Mouse (Mus musculus) testis, postnatal 14 days (tissue): Measurements from ENCODE around the gene Celf2.
"Not testable (repeated sequence)": the region's sequence is repeated elsewhere in the genome, so short reads cannot be mapped to it uniquely, and the experiment has no call there.

Source experiments
- DNase-seq: peaks from one replicate; pipeline ENCODE4 v3.0.0; 2021; ENCODE audit warnings: low spot score

The Celf2 gene

DNA sequence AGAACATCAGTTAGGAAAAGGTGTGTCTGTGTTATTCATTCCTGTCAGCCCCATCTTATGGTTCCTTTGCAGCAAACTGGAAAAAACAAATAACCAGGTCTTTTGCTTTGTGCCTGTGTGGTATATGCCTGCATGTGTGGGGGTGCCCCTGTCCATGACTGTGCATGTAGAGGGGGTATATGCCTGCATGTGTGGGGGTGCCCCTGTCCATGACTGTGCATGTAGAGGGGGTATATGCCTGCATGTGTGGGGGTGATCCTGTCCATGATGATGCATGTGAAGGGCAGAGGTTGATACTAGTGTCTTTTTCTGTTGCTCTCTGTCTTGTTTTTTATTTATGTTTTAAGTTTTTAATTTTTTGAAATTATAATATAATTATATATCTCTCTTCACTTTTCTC lies 246.7 kb downstream of the Celf2 start:
- DNase-seq = not testable (repeated sequence)

DNA sequence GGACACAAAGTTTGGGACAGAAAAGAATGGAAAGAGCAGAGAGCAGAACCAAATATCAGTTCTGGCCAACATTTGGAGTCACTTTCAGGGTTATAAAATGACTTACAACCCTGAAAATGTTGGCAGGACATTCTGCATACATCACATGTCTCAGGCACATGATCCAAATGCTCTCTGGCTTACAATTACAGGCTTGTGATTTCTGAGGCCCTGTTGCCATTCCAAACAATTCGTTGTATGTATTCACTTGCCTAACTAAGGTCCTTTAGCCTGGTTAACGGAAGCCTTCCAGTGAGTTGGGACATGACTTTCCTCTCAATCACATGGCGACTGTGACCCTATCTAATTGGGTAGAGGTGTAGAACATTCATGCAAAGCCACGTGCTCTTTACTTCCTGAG lies 249.2 kb downstream of the Celf2 start:
- DNase-seq = no peak

DNA sequence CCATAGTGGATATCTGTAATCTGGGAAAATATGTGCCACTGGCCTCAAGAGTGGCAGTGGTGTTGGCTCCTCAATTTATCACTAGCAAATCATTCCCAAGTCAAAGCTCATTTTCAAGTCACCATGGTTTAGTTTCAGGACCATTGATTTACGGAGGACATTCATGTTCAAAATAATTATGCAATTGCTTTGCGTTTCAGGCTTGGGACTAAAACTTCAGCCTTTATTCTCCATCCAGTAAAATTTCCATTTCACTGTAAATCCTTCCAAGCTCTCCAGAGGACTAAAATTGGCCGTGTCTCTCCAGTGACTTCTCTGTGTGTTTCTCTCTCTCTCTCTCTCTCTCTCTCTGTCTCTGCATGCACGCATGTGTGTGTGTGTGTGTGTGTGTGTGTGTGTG lies 249.7 kb downstream of the Celf2 start:
- no peak for DNase-seq

- DNase-seq = no peak
These were observed 253.3 kb downstream of the Celf2 start for GRCm38 (mm10) chr2:7256023-7256422.

DNA sequence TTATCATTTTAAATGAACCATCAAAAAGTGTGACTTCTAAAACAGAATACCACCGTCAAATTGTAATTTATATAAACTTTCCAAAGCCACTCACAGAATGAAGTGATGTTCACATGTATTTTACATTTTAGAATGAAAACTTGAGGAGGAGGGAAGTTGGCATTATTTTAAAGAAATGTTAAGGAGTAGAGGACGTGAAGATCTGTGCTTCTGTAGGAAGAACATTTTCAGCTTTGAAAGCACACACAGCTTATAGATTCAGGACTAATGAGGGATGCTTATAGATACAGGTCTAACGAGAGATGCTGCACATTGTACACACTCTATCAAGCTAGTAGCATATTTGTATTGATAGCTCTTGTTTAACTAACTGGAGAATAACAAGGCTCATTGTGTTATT lies 254.0 kb downstream of the Celf2 start:
- no peak for DNase-seq

DNA sequence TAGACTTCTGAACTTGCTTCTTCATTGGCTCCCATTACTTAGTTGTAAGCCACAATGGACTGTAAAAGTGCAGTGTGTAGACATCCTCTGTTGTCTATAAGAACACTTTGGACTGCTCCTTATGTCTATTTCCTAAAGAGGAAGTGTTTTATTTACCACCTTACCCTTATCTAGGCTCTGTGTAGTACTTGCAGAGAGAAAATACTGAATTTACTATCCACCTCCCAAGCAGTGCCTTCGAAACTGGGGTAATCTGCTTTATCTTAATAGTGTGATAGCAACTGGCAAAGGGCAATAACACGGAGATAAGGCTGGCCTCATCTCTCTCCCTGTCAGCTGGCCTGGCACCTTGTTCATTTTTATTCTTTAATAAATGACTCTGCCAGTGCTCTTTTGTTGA lies 259.0 kb downstream of the Celf2 start:
- no peak for DNase-seq

DNA sequence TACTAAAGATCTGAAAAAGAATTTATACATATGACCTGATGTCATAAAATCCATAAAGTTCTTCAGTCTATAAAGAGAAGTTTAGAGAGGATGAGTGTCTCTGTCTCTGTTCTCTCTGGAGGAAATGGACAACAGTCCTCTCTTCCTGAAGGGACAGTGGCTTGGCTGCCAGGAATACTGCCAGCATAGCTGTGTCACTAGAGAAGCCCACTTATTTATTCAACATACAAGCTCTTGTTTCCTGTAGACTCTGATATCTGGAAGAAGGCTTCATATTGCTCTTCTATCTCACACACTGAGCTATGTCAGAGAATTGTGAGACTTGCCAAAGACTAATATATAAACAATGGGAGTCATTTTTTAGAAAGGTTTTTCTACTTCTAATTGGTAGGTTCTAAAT lies 260.4 kb downstream of the Celf2 start:
- no peak for DNase-seq

DNA sequence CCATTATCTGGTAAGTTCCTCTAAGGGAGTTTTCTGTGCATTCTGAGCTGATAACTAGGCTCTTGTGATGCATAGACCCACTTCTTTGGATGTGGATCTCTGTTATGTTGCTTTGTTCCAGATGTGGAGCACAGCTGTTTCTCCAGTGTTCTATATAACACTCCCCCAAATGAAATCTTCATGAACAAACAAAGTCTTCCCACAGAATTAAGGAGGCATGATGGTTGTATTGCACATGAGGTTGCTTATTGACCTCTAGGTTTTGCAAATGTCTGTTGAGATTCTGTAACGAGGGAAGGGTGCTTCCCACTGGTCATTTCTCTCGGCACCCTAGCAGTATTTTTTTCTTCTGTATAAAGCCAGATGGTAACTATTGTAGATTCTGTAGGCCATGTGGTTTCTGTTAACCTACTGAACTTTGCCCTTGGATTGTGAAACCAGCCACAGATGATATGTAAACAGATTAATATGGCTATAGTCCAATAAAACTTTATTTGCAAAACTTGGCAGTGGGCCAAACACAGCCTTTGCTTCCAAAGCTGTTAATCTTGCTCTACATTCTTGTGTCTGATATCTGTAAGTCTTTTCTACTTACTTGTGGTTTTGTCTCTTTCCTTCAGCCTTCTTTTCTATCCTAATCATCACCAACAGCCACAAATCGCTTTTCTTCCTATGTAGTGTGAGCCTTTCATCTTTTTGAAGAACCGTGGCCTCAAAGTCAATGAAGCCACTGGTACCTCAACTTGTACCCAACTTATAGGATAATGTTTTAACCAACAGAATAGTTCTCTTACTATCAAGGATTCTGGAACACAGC lies 263.2 kb downstream of the Celf2 start:
- no peak for DNase-seq

DNA sequence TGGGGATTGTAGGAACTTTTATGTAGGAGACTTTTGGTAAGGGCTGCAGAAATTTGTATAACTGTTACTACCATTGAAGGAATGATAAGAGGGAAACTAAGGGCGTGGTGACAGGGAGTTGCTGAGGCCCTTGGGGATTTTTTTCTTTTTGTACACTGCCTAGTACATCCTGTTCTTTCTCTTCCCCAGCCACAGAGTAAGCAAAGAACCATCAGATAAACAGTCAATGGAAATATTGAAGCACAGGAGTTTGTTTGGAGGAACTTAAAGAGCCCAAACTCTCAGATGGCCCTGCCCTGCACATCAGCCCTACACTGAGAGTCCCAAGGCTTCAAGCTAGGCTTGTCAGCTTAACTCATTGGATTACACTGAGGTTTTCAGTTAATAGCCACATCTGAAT lies 267.2 kb downstream of the Celf2 start:
- DNase-seq = peak; percentile 16

DNA sequence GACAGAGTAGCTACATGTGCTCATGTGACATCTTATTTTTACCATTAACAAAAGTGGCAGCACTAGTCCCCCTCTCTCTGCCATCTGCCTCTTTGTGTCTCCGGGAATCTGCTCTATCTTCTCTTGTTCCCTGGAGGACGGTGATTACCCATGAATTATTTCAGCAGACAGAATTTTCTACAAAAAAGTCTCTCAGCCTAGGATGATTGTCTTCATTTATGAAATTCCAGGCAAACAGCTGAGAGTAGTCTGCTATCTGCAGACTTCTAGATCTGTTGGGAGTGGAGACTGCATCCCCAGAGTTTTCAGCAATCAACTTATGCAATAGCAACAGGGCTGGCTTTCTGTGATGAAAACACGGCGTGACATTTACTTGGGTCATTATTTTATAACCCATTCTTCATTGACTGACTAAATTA lies 267.8 kb downstream of the Celf2 start:
- DNase-seq = no peak

DNA sequence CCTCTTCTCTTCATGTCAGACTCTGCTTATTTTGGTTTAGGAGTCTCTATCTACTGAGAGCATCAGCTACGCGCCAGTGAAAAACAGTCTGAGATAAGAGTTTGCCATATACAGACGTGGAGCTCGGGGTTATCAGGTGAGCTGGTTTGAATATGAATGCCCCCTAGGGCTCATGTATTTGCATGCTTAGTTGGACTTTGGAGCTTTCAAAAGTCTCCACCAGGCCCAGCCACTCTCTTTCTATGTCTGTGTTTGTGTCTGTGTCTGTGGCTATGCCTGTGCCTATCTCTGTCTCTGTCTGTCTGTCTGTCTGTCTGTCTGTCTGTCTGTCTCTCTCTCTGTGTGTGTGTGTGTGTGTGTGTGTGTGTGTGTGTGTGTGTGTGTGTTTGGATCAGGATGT lies 272.1 kb downstream of the Celf2 start:
- no peak for DNase-seq

DNA sequence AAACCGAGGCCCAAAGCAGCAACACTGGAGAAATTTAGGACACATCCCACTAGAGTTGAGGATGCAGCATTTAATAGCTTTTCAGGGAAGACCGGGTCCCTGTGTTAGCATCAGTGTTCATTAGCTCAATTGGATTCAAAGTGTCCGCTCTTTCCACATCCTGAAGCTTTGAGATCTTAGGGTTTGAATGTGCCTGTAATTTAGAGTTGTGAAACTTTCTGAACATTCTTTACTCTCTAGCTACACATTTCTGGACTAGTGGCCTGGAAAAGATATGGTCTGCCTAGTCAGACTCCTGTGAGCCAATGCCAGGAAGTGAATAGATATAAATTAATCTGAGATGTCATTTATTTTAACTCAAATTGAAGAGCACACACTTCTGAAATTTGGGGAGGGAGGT lies 272.9 kb downstream of the Celf2 start:
- DNase-seq = no peak

GRCm38 (mm10) chr2:7235059-7235741 lies 274.2 kb downstream of the Celf2 start:
- DNase-seq = no peak

DNA sequence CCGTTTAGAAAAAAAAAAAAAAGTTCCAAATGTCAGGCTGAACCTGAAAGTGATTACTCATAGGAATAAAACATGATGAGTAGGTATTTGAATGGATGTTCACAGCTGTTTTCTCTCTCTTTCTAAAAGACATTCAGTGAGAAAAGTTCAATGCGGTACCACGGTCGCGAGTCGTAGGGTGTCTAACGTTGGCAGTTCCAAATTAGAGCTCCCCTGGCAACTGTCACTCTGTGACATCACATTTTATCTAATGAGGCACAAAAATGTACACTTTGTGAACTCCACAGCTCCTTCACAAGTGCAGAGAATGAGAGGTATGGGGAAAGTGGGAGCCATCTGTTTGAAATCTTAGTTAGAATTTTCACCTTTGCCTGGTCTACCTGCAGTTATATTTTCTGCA lies 274.8 kb downstream of the Celf2 start:
- DNase-seq = no peak

DNA sequence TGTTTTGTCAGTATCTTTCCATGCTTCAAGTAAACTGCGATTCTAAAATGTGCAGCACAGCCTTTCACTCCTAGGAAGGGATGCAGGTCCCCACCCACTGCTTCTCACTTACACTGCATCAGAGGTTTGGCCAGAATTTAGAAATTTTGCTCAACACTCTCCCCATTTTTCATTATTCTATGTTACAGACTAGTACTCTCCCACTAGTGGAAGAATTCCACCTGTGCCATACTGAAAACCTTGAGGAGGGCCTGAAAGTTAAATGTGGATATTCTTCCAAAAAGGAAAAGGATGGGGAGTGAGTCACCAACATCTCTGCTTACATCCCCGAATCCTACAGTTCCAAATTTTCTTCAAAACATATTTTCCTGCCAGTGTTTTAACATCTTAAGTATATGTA lies 276.0 kb downstream of the Celf2 start:
- DNase-seq = no peak

DNA sequence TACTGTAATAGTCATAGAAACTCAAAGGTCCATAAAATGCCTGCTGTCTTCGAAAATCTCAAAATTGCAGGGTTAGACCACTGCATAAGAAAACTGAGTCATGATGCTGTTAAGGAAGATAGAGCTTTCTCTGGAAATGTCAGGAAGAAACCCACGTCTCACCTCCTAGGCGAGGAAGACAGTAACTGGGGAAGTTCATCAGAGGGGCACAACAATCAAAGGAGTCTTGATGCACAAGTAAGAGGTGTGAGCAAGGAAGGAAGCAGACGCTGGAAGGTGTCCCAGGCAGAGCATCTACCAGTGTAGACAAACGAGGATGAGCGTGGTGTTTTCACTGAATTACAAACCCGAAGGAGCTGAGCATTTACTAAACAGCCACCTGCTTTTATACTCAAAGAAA lies 282.6 kb downstream of the Celf2 start:
- no peak for DNase-seq

- peak; percentile 30 for DNase-seq
These were observed 284.9 kb downstream of the Celf2 start for GRCm38 (mm10) chr2:7224346-7225071.

GRCm38 (mm10) chr2:7223538-7223937 lies 285.8 kb downstream of the Celf2 start:
- no peak for DNase-seq

DNA sequence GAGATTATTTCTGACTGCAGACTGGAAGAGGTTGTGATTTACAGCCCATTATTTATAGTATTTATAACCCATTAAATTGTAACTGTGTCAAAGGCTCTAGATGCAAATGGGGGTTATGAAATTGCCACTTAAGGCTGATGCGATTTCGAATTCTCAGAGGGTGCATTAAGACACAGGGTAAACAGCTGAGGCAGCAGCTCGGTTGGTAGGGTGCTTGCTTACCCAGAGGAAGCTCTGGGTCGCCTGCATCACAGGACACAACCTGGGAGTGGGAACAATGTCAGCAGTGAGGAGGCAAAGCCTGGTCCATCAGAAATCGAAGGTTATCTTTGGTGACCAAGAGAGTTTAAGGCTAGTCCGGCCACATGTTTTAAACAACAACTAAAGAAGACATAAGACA lies 286.5 kb downstream of the Celf2 start:
- DNase-seq = no peak

- no peak for DNase-seq
These were observed 287.5 kb downstream of the Celf2 start for GRCm38 (mm10) chr2:7221856-7222255.

- DNase-seq = no peak
These were observed 291.3 kb downstream of the Celf2 start for GRCm38 (mm10) chr2:7218101-7218500.

- no peak for DNase-seq
These were observed 301.5 kb downstream of the Celf2 start for GRCm38 (mm10) chr2:7207691-7208504.
